14 mouse cellular contexts compared by ENCODE assay signal in the genomic region with DNA sequence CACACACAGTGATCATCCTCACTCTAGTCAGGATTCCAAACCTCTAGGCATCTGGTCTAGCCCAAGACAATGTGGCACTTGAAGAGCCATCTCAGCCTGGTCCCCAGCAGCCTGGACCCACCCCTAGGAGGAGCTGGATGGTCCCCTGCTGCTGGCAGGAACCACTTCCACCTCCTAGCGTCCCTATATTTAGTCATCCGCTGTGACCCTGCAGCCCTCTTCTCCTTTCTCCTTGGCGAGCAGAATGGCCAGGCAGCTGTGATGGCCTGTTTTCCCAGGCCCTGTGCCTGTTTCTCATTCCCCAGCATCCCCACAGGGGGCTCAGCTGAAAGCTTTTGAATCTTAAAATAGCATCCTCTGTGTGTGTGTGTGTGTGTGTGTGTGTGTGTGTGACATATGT. TPM values are rescaled to one million over a fixed set of nuclear protein-coding genes. Genes with fewer than 3 reads are reported as not detected.
DNase-seq lines count a peak whose midpoint lies in the region; ATAC-seq lines count a peak whose summit lies in the region.
"Had no signal": no experiment of that assay in that cellular context is flagged by ENCODE, and none has a peak within 500 bp of the region (broad histone marks: within the 10 kb centered on the region; RNA-seq: fewer than 3 reads in every experiment).

No protein-coding gene starts in this region.

- WGBS in lung, embryonic 16.5 days = 38% methylated on average over 3 of the region's 3 CpGs
- WGBS in heart, embryonic 11.5 days (ENCODE audit: insufficient replicate concordance) = 27% methylated on average over 3 of the region's 3 CpGs

- no peak overlapping the region for H3K4me3 ChIP-seq in lung, embryonic 16.5 days (ENCODE audit: low read length)
- H3K4me3 ChIP-seq in heart, embryonic 11.5 days (ENCODE audit: low read depth, low read length) = no peak overlapping the region
- H3K4me3 ChIP-seq: forebrain, embryonic 12.5 days; liver, embryonic 13.5 days had no signal

- no peaks in the 10 kb centered on the region for H3K9me3 ChIP-seq in lung, embryonic 16.5 days (ENCODE audit: control insufficient read depth, low read length)
- no peaks in the 10 kb centered on the region for H3K9me3 ChIP-seq in heart, embryonic 11.5 days (replicated peaks; ENCODE audit: control insufficient read depth, low read length)
- H3K9me3 ChIP-seq: forebrain, embryonic 12.5 days; liver, embryonic 13.5 days had no signal

- DNase-seq in gastrocnemius, postnatal 10 days = peak; percentile 44
- no peak for DNase-seq in gastrocnemius, postnatal 4 days (ENCODE audit: low spot score in 2 of 2)
- DNase-seq in lung, adult 18-20 months = no peak
- no peak for DNase-seq in layer of hippocampus, adult 18-20 months (ENCODE audit: low spot score in 2 of 2)
- DNase-seq: adrenal gland, postnatal 25 days; cerebellum, adult 11-12 months; layer of hippocampus, adult 9-11 months; liver, embryonic 13.5 days had no signal

- no peaks in the 10 kb centered on the region for H3K36me3 ChIP-seq in lung, embryonic 16.5 days (ENCODE audit: control insufficient read depth, insufficient read depth, low read length)
- no peaks in the 10 kb centered on the region for H3K36me3 ChIP-seq in heart, embryonic 11.5 days (ENCODE audit: control insufficient read depth, insufficient read depth, low read length)
- H3K36me3 ChIP-seq: forebrain, embryonic 12.5 days; liver, embryonic 13.5 days had no signal

- no peaks in the 10 kb centered on the region for H3K27me3 ChIP-seq in lung, embryonic 16.5 days (ENCODE audit: control insufficient read depth, insufficient read depth, low read depth, low read length)
- H3K27me3 ChIP-seq in heart, embryonic 11.5 days (ENCODE audit: control insufficient read depth, insufficient read depth, low read length) = no peaks in the 10 kb centered on the region
- H3K27me3 ChIP-seq: forebrain, embryonic 12.5 days; liver, embryonic 13.5 days had no signal

- no peak overlapping the region for H3K4me2 ChIP-seq in lung, embryonic 16.5 days (ENCODE audit: low read depth, low read length)
- H3K4me2 ChIP-seq in heart, embryonic 11.5 days = no peak overlapping the region
- H3K4me2 ChIP-seq: forebrain, embryonic 12.5 days; liver, embryonic 13.5 days had no signal

- H3K4me1 ChIP-seq in lung, embryonic 16.5 days (replicated peaks; ENCODE audit: control insufficient read depth, insufficient read depth, low read length) = peaks cover 24% of the 10 kb centered on the region
- H3K4me1 ChIP-seq in heart, embryonic 11.5 days (ENCODE audit: control insufficient read depth, insufficient read depth, low read length) = peaks cover 22% of the 10 kb centered on the region
- H3K4me1 ChIP-seq: forebrain, embryonic 12.5 days had no signal

- H3K9ac ChIP-seq in lung, embryonic 16.5 days (ENCODE audit: low read length) = no peak overlapping the region
- H3K9ac ChIP-seq in heart, embryonic 11.5 days (ENCODE audit: low read depth, low read length) = no peak overlapping the region
- H3K9ac ChIP-seq: forebrain, embryonic 12.5 days; liver, embryonic 13.5 days had no signal

- 0 out of 2 replicates have a peak, but pooled peaks have one; percentile 16 for ATAC-seq in lung, embryonic 16.5 days (ENCODE audit: low read depth)
- ATAC-seq in heart, embryonic 11.5 days (replicated peaks; ENCODE audit: insufficient number of reproducible peaks, low FRiP score, low TSS enrichment) = no peak
- peak; percentile 39; the same call in 1 of the 2 replicates for ATAC-seq in megakaryocyte progenitor cell, adult 5-6 weeks (replicated peaks; ENCODE audit: poor library complexity)
- ATAC-seq in CD4-positive, CD25-positive, alpha-beta regulatory T cell, adult 4 months = no peak

- H3K27ac ChIP-seq in lung, embryonic 16.5 days (ENCODE audit: low read length) = no peak overlapping the region
- H3K27ac ChIP-seq in heart, embryonic 11.5 days (ENCODE audit: low read depth, low read length) = peak overlapping the region; percentile 25
- H3K27ac ChIP-seq: forebrain, embryonic 12.5 days; liver, embryonic 13.5 days had no signal

RNA-seq across cellular contexts. Expression of a gene that starts 59.8 kb away (rescaled TPM):
- total RNA-seq in gastrocnemius, postnatal 10 days (2021) = 1 to 10 TPM; 7.4 to 8.8 TPM
- total RNA-seq in gastrocnemius, postnatal 4 days (2021) = 10 to 100 TPM; 12.8 to 14.6 TPM
- 6.0 and 6.3 TPM in 2 replicates for polyA plus RNA-seq in lung, embryonic 16.5 days (2015; fragmentation: Nextera tagmentation; extraction: Ambion mirVana)
- 3.9 and 6.4 TPM in 2 replicates for polyA plus RNA-seq in heart, embryonic 11.5 days (2014; fragmentation: Nextera tagmentation; extraction: Ambion mirVana)
- 0.05 TPM in 1 of 2 replicates, not detected in the other for total RNA-seq in megakaryocyte progenitor cell, adult 5-6 weeks (2015)
- 0.04 TPM in 1 of 2 replicates, not detected in the other for total RNA-seq in megakaryocyte progenitor cell, adult 5-6 weeks (2017)
- 1 to 10 TPM; 1.6 to 2.5 TPM for total RNA-seq in layer of hippocampus, adult 18-20 months (2021)
- polyA plus RNA-seq in CD4-positive, CD25-positive, alpha-beta regulatory T cell, adult 4 months (2017; shearing (Covaris generic)) = 10 to 100 TPM; 55.1 to 95.2 TPM
- total RNA-seq: megakaryocyte-erythroid progenitor cell, adult 5-6 weeks had no signal

Comparison
In these comparisons a context has a peak if more than half of its experiments do, and no peak if none do; other contexts are left out.
1. ATAC-seq: peak in lung, embryonic 16.5 days (single experiment) and megakaryocyte progenitor cell, adult 5-6 weeks (single experiment); none in heart, embryonic 11.5 days (single experiment) and CD4-positive, CD25-positive, alpha-beta regulatory T cell, adult 4 months (single experiment).